Mouse (Mus musculus) stomach, embryonic 14.5 days (tissue): Measurements from ENCODE around the gene Erp27. TPM values are rescaled to one million over a fixed set of nuclear protein-coding genes. Genes with fewer than 3 reads are reported as not detected.

Experiments used
- ATAC-seq: fragments of 200-750 bp; cut with Nextera tagmentation; 2 replicates; pipeline ENCODE4 v1.8.0; 2017; ENCODE audit warnings: low read depth, moderate TSS enrichment; ENCODE audit not compliant: insufficient number of reproducible peaks, insufficient read depth, low FRiP score
- H3K27ac ChIP-seq: fragments of 300-500 bp; sonication (generic); 2 replicates; pipeline ENCODE4 v1.5.1; 2014; ENCODE audit warnings: mild to moderate bottlenecking, low read length, moderate library complexity, mixed read lengths
- H3K27me3 ChIP-seq: fragments of 300-500 bp; sonication (generic); 2 replicates; pipeline ENCODE4 v1.6.1; 2014; ENCODE audit warnings: low read length, control low read depth, mixed read lengths; ENCODE audit not compliant: control insufficient read depth, insufficient read depth
- H3K36me3 ChIP-seq: fragments of 300-500 bp; sonication (generic); 2 replicates; pipeline ENCODE4 v1.6.1; 2014; ENCODE audit warnings: mild to moderate bottlenecking, control low read depth, low read length, moderate library complexity, mixed read lengths; ENCODE audit not compliant: control insufficient read depth, insufficient read depth
- H3K4me1 ChIP-seq: fragments of 300-500 bp; sonication (generic); 2 replicates; pipeline ENCODE4 v1.6.1; 2014; ENCODE audit warnings: low read length, control low read depth, mixed read lengths; ENCODE audit not compliant: control insufficient read depth, insufficient read depth
- H3K4me2 ChIP-seq: fragments of 300-500 bp; sonication (generic); replicated peaks from 2 replicates; pipeline ENCODE4 v1.6.1; 2014; ENCODE audit warnings: low read depth, low read length, control low read depth
- H3K4me3 ChIP-seq: fragments of 300-500 bp; sonication (generic); 2 replicates; pipeline ENCODE4 v1.5.1; 2014; ENCODE audit warnings: low read depth, low read length, control low read depth
- H3K9ac ChIP-seq: fragments of 300-500 bp; sonication (generic); replicated peaks from 2 replicates; pipeline ENCODE4 v1.6.1; 2014; ENCODE audit warnings: low read depth, mild to moderate bottlenecking, control low read depth, low read length, moderate library complexity, mixed read lengths
- H3K9me3 ChIP-seq: fragments of 300-500 bp; sonication (generic); 2 replicates; pipeline ENCODE4 v1.6.1; 2016; ENCODE audit warnings: low read depth, low read length, control low read depth; ENCODE audit not compliant: control insufficient read depth
- WGBS: fragments of 180-500 bp; shearing (Covaris S2); extraction: QIAGEN DNeasy Blood & Tissue Kit; methylation state at CpG from one replicate; pipeline ENCODE4 v1.1.7; 2014; 5-methylcytosine and 5-hydroxymethylcytosine counted together
- polyA plus RNA-seq: library from polyadenylated mRNA; unstranded; fragments of >200 nt; fragmentation: Nextera tagmentation; extraction: Ambion mirVana; gene quantifications from 2 replicates; pipeline ENCODE4 v1.2.1, GENCODE M21; 2014

Erp27 gene
- polyA plus RNA-seq, 1 experiment from 2014 or later, result 0.48 TPM

- Histone ChIP-seq H3K4me3 (no peak overlapping the region), H3K27ac (no peak overlapping the region; the same call in 1 of the 2 replicates), H3K4me2 (no peak overlapping the region), H3K36me3 (no peaks in the 10 kb centered on the region), H3K27me3 (no peaks in the 10 kb centered on the region), H3K9me3 (no peaks in the 10 kb centered on the region), H3K9ac (no peak overlapping the region), H3K4me1 (peaks cover 18% of the 10 kb centered on the region)
- ATAC-seq, result no peak
- WGBS, result 52% methylated on average over 8 of the region's 8 CpGs
Measured at GRCm38 (mm10) chr6:136858420-136858819, 63.6 kb downstream of the Erp27 start.

- 0 out of 2 replicates have a peak, but pooled peaks have one; percentile 29 for ATAC-seq
- peak overlapping the region; percentile 89 for H3K27ac ChIP-seq
- H3K9ac ChIP-seq, result peak overlapping the region; percentile 7; the same call in 1 of the 2 replicates
- no peaks in the 10 kb centered on the region for H3K27me3 ChIP-seq
- 8% methylated on average over 11 of the region's 11 CpGs for WGBS
- peak overlapping the region; percentile 33 for H3K4me2 ChIP-seq
- peaks cover 19% of the 10 kb centered on the region for H3K4me1 ChIP-seq
- 0 out of 2 replicates have a peak overlapping the region, but pooled peaks have one; percentile 5 for H3K4me3 ChIP-seq
- no peaks in the 10 kb centered on the region for H3K36me3 ChIP-seq
- no peaks in the 10 kb centered on the region for H3K9me3 ChIP-seq
Measured at GRCm38 (mm10) chr6:136857873-136858260, 64.1 kb downstream of the Erp27 start.

Other genes starting within 250 kb of the Erp27 start
- gene Gucy2c, start 140.4 kb downstream of the Erp27 start, polyA plus RNA-seq, result 1.6 and 3.3 TPM in 2 replicates
- 2.1 and 2.8 TPM in 2 replicates for gene Hist4h4, start 117.8 kb downstream of the Erp27 start, polyA plus RNA-seq
- 130 and 144 TPM in 2 replicates for gene H2afj, start 113.9 kb downstream of the Erp27 start, polyA plus RNA-seq
- 1.7 and 2.5 TPM in 2 replicates for gene BC049715, start 94.6 kb downstream of the Erp27 start, polyA plus RNA-seq
- 103 and 109 TPM in 2 replicates for gene Wbp11, start 93.9 kb downstream of the Erp27 start, polyA plus RNA-seq
- 1.9 and 2.3 TPM in 2 replicates for gene Smco3, start 86.7 kb downstream of the Erp27 start, polyA plus RNA-seq
- 4.4 and 5.5 TPM in 2 replicates for gene Art4, start 64.4 kb downstream of the Erp27 start, polyA plus RNA-seq
- 229 and 247 TPM in 2 replicates for gene Mgp, start 46.4 kb downstream of the Erp27 start, polyA plus RNA-seq
- gene Pde6h, start 1.7 kb upstream of the Erp27 start, polyA plus RNA-seq, result 0.09 and 0.11 TPM in 2 replicates
- 53.3 and 58.0 TPM in 2 replicates for gene Arhgdib, start 19.7 kb upstream of the Erp27 start, polyA plus RNA-seq
- gene Rerg, start 248.3 kb upstream of the Erp27 start, polyA plus RNA-seq, result 32.6 and 36.5 TPM in 2 replicates